Mouse (Mus musculus): Measurements from ENCODE around the gene Scnn1a.
A peak's percentile ranks its signal among the peaks of the same experiment; 100 is the strongest.

Gene Scnn1a

GRCm38 (mm10) chr6:125361467-125362291, 41.2 kb downstream of the Scnn1a start:
- peak; percentile 39 for DNase-seq (ENCODE audit: low read depth)

- no peak for DNase-seq (ENCODE audit: low read depth)
Observed at GRCm38 (mm10) chr6:125363021-125363420, 42.6 kb downstream of the Scnn1a start.

- DNase-seq (ENCODE audit: low read depth), result no peak
Observed at GRCm38 (mm10) chr6:125363451-125364242, 43.2 kb downstream of the Scnn1a start.

- no peak for DNase-seq (ENCODE audit: low read depth)
Observed at GRCm38 (mm10) chr6:125364448-125364847, 44.0 kb downstream of the Scnn1a start.

GRCm38 (mm10) chr6:125365522-125365921, 45.1 kb downstream of the Scnn1a start:
- no peak for DNase-seq (ENCODE audit: low read depth)

- DNase-seq (ENCODE audit: low read depth), result peak; percentile 62
Observed at GRCm38 (mm10) chr6:125366133-125366532, 45.7 kb downstream of the Scnn1a start.

- DNase-seq (ENCODE audit: low read depth), result peak; percentile 73
Observed at GRCm38 (mm10) chr6:125367758-125368371, 47.4 kb downstream of the Scnn1a start.

GRCm38 (mm10) chr6:125377042-125377441, 56.6 kb downstream of the Scnn1a start:
- no peak for DNase-seq (ENCODE audit: low read depth)

GRCm38 (mm10) chr6:125377582-125378451, 57.4 kb downstream of the Scnn1a start:
- peak; percentile 74 for DNase-seq (ENCODE audit: low read depth)

GRCm38 (mm10) chr6:125378621-125379020, 58.2 kb downstream of the Scnn1a start:
- no peak for DNase-seq (ENCODE audit: low read depth)

GRCm38 (mm10) chr6:125379781-125380180, 59.3 kb downstream of the Scnn1a start:
- DNase-seq (ENCODE audit: low read depth), result no peak

- DNase-seq (ENCODE audit: low read depth), result no peak
Observed at GRCm38 (mm10) chr6:125380372-125381360, 60.2 kb downstream of the Scnn1a start, which contains the start of gene Plekhg6. Plekhg6 (minus strand) TSS chr6:125380793.

- no peak for DNase-seq (ENCODE audit: low read depth)
Observed at GRCm38 (mm10) chr6:125382024-125382423, 61.6 kb downstream of the Scnn1a start.

- no peak for DNase-seq (ENCODE audit: low read depth)
Observed at GRCm38 (mm10) chr6:125385066-125385974, 64.9 kb downstream of the Scnn1a start.

GRCm38 (mm10) chr6:125386080-125386479, 65.6 kb downstream of the Scnn1a start:
- DNase-seq (ENCODE audit: low read depth), result no peak

GRCm38 (mm10) chr6:125389853-125390252, 69.4 kb downstream of the Scnn1a start:
- no peak for DNase-seq (ENCODE audit: low read depth)
